Mouse (Mus musculus) CD4-positive, CD25-positive, alpha-beta regulatory T cell, adult 4 months (primary cell): ENCODE data around the gene Isg20l2. TPM values are rescaled to one million over a fixed set of nuclear protein-coding genes. Genes with fewer than 3 reads are reported as not detected.
A peak's percentile ranks its signal among the peaks of the same experiment; 100 is the strongest.

Experiments
- ATAC-seq: one replicate; pipeline ENCODE4 v1.8.0; 2017
- polyA plus RNA-seq, 2 experiments: library from polyadenylated mRNA; unstranded; fragments of 100-300 nt; shearing (Covaris generic); gene quantifications; one replicate each; pipeline ENCODE4 v1.2.1; 2017

Gene Isg20l2
- polyA plus RNA-seq, 2 experiments from 2014 or later = 8.5 to 15.1 TPM

DNA sequence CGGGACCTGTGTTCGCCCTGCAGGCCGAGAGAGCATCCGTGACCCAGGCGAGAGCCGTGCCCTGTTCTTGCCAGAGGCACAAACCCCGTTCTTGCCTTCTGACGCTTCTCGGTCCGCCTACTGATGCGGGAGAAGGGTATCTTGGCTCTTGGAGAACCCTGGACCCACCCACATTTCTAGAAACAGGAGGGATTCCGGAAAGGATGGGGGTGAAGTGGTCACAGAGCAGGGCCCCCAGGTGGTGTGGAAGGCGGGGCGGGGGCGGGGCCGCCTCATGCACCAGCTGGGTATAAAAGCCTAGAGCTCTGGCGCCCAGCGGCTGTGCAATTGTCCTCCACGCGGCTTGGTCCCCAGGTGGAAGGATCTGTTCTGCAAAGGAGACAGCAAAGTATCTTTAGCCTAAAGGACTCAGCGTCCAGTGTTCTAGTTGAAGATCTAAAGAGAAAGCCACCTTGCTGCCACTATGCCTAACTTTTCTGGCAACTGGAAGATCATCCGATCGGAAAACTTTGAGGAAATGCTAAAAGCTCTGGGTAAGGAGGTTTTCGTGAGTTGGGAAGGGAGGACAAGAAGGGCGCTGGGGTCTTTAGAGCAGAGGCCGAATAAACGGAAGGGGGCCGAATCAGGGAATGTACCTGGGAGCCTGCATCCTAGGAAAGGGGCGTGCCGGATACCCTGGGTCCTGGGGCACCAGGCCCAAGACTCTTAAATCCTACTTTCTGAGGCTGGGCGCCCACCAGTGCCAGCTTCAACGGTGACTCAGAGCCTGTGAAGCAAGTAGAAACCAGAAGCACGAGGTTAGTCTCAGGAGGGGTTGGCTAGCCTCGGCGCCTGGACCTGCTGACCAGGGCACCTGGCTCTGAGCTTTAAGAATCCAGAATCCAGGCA is 18.5 kb downstream of the Isg20l2 start, which contains the start of gene Crabp2:
Crabp2 (plus strand) TSS at position 289 of the 888 bp plus-strand sequence.
- no peak for ATAC-seq

- no peak for ATAC-seq
Measured at GRCm38 (mm10) chr3:87949266-87949954, 19.3 kb downstream of the Isg20l2 start.

GRCm38 (mm10) chr3:87949955-87950515 is 19.9 kb downstream of the Isg20l2 start:
- no peak for ATAC-seq

- no peak for ATAC-seq
Measured at GRCm38 (mm10) chr3:87951946-87952345, 21.8 kb downstream of the Isg20l2 start.

- no peak for ATAC-seq
Measured at GRCm38 (mm10) chr3:87952440-87952839, 22.3 kb downstream of the Isg20l2 start.

DNA sequence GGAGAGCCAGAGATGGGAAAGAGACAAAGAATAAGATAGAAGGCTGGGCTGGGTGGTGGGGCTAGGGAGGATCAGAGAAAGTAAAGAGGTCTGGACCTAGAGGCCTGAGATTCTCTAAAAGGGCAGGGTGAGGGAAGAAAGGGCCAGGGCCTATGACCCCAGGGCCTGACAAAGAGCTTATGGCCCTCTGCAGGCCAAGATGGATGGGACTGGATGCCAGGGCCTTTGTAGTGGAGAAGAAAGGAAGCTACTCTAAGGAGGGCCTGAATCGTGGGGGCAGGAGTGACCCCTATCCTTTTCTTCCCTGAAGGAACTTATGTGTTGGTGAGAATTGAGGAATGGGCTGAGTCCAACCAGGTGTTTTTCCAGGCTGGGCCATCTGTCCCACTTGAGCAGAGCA is 27.9 kb downstream of the Isg20l2 start:
- no peak for ATAC-seq

GRCm38 (mm10) chr3:87958476-87958875 is 28.4 kb downstream of the Isg20l2 start:
- no peak for ATAC-seq

DNA sequence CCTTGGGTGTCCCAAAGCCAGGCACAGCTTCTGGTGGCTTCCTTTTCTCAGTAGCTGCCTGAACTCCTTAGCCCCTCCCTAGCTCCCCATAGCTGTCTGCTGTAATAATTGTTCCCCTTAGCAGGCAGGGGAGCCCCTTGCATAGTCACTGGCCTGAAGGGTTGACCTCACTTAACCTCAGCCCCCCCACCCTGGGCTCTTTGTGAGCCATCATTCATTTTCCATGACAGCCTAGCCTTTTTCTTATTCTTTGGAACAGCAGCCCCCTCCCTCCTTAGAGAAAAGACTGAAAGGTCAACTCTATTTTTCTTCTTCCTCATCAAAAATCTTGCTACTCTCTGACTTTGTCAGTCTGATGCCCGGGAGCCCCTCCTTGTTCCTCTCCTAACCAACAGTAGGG is 28.9 kb downstream of the Isg20l2 start:
- ATAC-seq = no peak

GRCm38 (mm10) chr3:87959371-87959770 is 29.3 kb downstream of the Isg20l2 start:
- ATAC-seq = no peak

DNA sequence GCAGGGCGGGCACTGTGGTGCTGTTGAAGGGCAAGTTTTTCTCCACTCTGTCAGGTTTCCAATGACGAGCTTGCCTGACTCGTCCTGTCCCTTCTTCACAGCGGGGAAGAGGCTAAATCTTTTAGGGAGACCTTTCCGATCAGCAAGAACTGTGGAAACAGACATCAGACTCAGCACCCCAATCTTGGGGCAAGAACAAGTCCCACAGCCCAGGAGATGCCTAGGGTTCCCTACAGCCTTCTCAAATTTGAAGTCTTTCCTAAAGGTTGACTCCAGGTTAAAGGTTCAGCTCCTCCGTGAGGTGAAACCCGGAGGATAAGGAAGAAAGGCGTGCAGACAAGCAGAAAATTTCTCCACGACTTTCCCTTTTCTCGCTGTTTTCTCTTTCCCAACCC is 30.1 kb downstream of the Isg20l2 start:
- ATAC-seq = no peak

- peak; percentile 97 for ATAC-seq
Measured at GRCm38 (mm10) chr3:87960586-87961191, 30.6 kb downstream of the Isg20l2 start.

DNA sequence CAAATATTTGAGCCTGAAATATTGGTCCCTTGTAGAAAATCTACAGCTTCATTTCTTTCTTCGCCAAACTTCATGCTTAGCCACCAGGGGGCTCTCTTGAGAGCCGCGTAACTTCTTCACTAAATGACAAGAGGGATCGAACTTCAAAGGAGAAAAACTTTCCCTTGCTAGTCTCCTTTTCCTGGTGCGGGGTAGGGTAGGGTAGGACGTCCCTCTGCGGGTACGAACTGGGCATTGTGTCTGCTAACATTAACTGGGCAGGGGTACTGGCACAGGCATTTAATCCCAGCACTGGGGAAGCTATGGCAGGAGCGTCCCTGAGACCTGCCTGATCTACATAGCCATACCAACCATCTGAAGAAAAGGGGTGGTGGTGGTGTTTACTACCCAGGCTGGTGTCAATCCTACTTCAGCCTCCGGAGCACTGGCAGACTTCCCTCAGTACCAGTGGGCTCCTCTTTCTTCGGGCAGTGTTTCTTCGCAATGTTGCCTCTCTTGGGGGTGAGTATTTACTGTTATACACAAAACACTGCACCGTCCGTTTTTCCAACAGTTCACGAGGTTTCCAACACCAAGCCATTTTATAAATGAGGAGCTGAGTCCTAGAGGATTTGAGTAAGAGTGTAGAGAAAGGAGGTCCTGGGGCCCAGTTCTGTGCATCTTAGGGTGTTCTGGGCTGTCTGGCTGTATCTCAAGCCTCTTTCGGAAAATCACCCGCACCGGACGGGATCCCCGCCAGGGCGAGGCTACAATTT is 40.2 kb downstream of the Isg20l2 start:
- peak; percentile 57 for ATAC-seq

- no peak for ATAC-seq
Measured at GRCm38 (mm10) chr3:87970939-87971488, 40.9 kb downstream of the Isg20l2 start, which contains the start of gene Nes. Nes (plus strand) TSS chr3:87971078.

DNA sequence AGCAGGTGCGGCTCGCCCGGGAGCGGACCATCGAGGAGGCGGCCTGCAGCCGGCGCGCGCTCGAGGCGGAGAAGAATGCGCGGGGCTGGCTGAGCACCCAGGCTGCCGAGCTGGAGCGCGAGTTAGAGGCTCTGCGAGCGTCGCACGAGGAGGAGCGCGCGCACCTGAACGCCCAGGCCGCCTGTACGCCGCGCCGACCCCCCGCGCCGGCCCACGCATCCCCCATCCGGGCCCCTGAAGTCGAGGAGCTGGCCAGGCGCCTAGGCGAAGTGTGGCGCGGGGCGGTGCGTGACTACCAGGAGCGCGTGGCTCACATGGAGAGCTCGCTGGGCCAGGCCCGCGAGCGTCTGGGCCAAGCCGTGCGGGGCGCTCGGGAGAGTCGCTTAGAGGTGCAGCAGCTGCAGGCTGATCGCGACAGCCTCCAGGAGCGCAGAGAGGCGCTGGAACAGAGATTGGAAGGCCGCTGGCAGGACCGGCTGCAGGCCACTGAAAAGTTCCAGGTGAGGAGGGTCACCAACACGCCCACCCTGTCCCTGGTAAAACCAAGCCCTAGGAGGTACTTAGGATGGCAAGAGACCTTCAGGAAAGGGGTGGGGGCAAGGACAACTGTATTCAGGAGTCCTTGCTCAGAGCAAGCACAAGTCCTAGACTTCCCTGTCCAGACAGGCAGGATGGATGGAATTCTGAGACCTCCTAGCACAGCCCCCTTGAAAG is 41.5 kb downstream of the Isg20l2 start:
- no peak for ATAC-seq

GRCm38 (mm10) chr3:87972203-87972664 is 42.1 kb downstream of the Isg20l2 start:
- no peak for ATAC-seq

- no peak for ATAC-seq
Measured at GRCm38 (mm10) chr3:87972776-87973175, 42.7 kb downstream of the Isg20l2 start.

- no peak for ATAC-seq
Measured at GRCm38 (mm10) chr3:87973593-87974380, 43.7 kb downstream of the Isg20l2 start.

GRCm38 (mm10) chr3:87974381-87974987 is 44.4 kb downstream of the Isg20l2 start:
- ATAC-seq = no peak

- ATAC-seq = no peak
Measured at GRCm38 (mm10) chr3:87979493-87979892, 49.4 kb downstream of the Isg20l2 start.

DNA sequence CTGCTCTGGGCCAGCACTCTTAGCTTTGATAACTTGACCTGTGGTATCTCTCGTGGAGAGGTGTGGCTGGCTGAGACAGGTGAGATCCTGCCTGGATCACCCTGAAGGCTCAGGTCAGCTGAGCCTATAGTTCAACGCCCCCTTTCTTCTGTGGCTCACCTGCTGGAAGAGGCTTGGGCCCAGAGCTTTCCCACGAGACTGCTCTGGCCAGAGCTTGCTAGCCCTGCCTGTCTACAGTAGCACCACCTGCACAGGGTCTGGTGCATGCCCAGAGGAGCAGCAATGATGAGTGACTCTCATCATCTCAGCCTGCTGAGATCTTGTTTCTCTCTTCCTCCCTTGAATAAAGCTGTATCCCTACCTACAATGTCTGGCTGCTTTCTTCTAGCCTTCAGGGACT is 50.0 kb downstream of the Isg20l2 start:
- ATAC-seq = no peak
